ENCODE assay signal across 9 mouse cellular contexts in genomic region chr13:112998427-112999201, GRCm38 (mm10). TPM values are rescaled to one million over a fixed set of nuclear protein-coding genes. Genes with fewer than 3 reads are reported as not detected.
DNase-seq lines count a peak whose midpoint lies in the region; ATAC-seq and TF ChIP-seq lines count a peak whose summit lies in the region.
"Had no signal": no experiment of that assay in that cellular context is flagged by ENCODE, and none has a peak within 500 bp of the region (broad histone marks: within the 10 kb centered on the region; RNA-seq: fewer than 3 reads in every experiment).

No protein-coding gene starts in this region.

- H3K4me2 ChIP-seq in heart, embryonic 15.5 days: peak overlapping the region; percentile 93
- peak overlapping the region; percentile 92 for H3K4me2 ChIP-seq in stomach, embryonic 16.5 days (ENCODE audit: low read depth, low read length)

- H3K9ac ChIP-seq in heart, embryonic 15.5 days: peak overlapping the region; percentile 49
- H3K9ac ChIP-seq in stomach, embryonic 16.5 days (ENCODE audit: low read length): peak overlapping the region; percentile 67

- peaks cover 75% of the 10 kb centered on the region for H3K27me3 ChIP-seq in heart, embryonic 15.5 days
- H3K27me3 ChIP-seq in midbrain, embryonic 10.5 days (ENCODE audit: low read depth, poor library complexity, severe bottlenecking): peaks cover 89% of the 10 kb centered on the region
- H3K27me3 ChIP-seq in stomach, embryonic 16.5 days (ENCODE audit: control insufficient read depth, insufficient read depth, low read length): peaks cover 51% of the 10 kb centered on the region

- WGBS in heart, embryonic 15.5 days: under 1% methylated on average over 46 of the region's 46 CpGs
- under 1% methylated on average over 46 of the region's 46 CpGs for WGBS in midbrain, embryonic 10.5 days
- under 1% methylated on average over 46 of the region's 46 CpGs for WGBS in stomach, embryonic 16.5 days

- TF ChIP-seq POLR2A in brain, embryonic 14.5 days (IDR thresholded peaks at IDR 0.05; ENCODE audit: borderline replicate concordance, extremely low read depth, insufficient read depth, insufficient read length, poor library complexity, severe bottlenecking): no peak

- H3K36me3 ChIP-seq in heart, embryonic 15.5 days: no peaks in the 10 kb centered on the region
- no peaks in the 10 kb centered on the region for H3K36me3 ChIP-seq in midbrain, embryonic 10.5 days
- no peaks in the 10 kb centered on the region for H3K36me3 ChIP-seq in stomach, embryonic 16.5 days (ENCODE audit: control insufficient read depth, insufficient read depth, low read length)
- H3K36me3 ChIP-seq: G1E had no signal

- H3K27ac ChIP-seq in heart, embryonic 15.5 days: no peak overlapping the region
- H3K27ac ChIP-seq in midbrain, embryonic 10.5 days (replicated peaks): no peak overlapping the region
- H3K27ac ChIP-seq in stomach, embryonic 16.5 days (ENCODE audit: low read length): peak overlapping the region; percentile 43

- DNase-seq in cerebellum, postnatal 10 days: peak; percentile 38 to 42
- DNase-seq in cerebellum, adult 9-10 months: no peak
- DNase-seq in 3T3-L1 (ENCODE audit: low read depth, low spot score): peak; percentile 70
- DNase-seq in brain, embryonic 14.5 days (ENCODE audit: low read depth): peak; percentile 71
- peak; percentile 40 to 49 for DNase-seq in left cerebral cortex, adult 8-10 months (ENCODE audit: low spot score in 2 of 2)
- peak; percentile 66 for DNase-seq in midbrain, embryonic 10.5 days (ENCODE audit: low spot score)

- H3K9me3 ChIP-seq in heart, embryonic 15.5 days (replicated peaks): no peaks in the 10 kb centered on the region
- no peaks in the 10 kb centered on the region for H3K9me3 ChIP-seq in midbrain, embryonic 10.5 days (replicated peaks)
- H3K9me3 ChIP-seq in stomach, embryonic 16.5 days (replicated peaks; ENCODE audit: control insufficient read depth, low read length): no peaks in the 10 kb centered on the region

- peak overlapping the region; percentile 50 for H3K4me3 ChIP-seq in heart, embryonic 15.5 days
- peak overlapping the region; percentile 63 for H3K4me3 ChIP-seq in midbrain, embryonic 10.5 days
- peak overlapping the region; percentile 52 for H3K4me3 ChIP-seq in stomach, embryonic 16.5 days (replicated peaks; ENCODE audit: low read length)

- TF ChIP-seq CTCF in brain, embryonic 14.5 days (IDR thresholded peaks at IDR 0.05; ENCODE audit: borderline replicate concordance, extremely low read depth, insufficient read depth, insufficient read length): no peak

- peaks cover 18% of the 10 kb centered on the region for H3K4me1 ChIP-seq in heart, embryonic 15.5 days (replicated peaks)
- peaks cover 20% of the 10 kb centered on the region for H3K4me1 ChIP-seq in midbrain, embryonic 10.5 days
- H3K4me1 ChIP-seq in stomach, embryonic 16.5 days (ENCODE audit: control insufficient read depth, insufficient read depth, low read length): peaks cover 10% of the 10 kb centered on the region

- ATAC-seq in heart, embryonic 15.5 days (replicated peaks; ENCODE audit: insufficient number of reproducible peaks, insufficient read depth, low FRiP score, low read depth): peak; percentile 38; the same call in 1 of the 2 replicates
- 0 out of 2 replicates have a peak, but pooled peaks have one; percentile 12 for ATAC-seq in stomach, embryonic 16.5 days (ENCODE audit: insufficient read depth, low FRiP score)

RNA-seq across cellular contexts. Expression of gene Mcidas, which starts 5.0 kb away (rescaled TPM):
- polyA plus RNA-seq in brain, embryonic 14.5 days (2012; rRNA removed): 0.85 and 1.1 TPM in 2 replicates
- 0.21 and 0.77 TPM in 2 replicates for polyA plus RNA-seq in heart, embryonic 15.5 days (2015; fragmentation: Nextera tagmentation; extraction: Ambion mirVana)
- total RNA-seq in left cerebral cortex, adult 8-10 months (2022): 1 to 10 TPM in 1 of 4 experiments, under 1 TPM in 3; 0.74 to 1.3 (median 0.86) TPM
- polyA plus RNA-seq in midbrain, embryonic 10.5 days (2016; fragmentation: Nextera tagmentation; extraction: Ambion mirVana): 0.25 TPM in 1 of 2 replicates, not detected in the other
- polyA plus RNA-seq in stomach, embryonic 16.5 days (2015; fragmentation: Nextera tagmentation; extraction: Ambion mirVana): 0.21 and 0.30 TPM in 2 replicates
- polyA plus RNA-seq: G1E had no signal

RNA-seq across cellular contexts. Expression of gene Ccno, which starts 11.0 kb away (rescaled TPM):
- polyA plus RNA-seq in brain, embryonic 14.5 days (2012; rRNA removed): 3.0 and 3.8 TPM in 2 replicates
- polyA plus RNA-seq in heart, embryonic 15.5 days (2015; fragmentation: Nextera tagmentation; extraction: Ambion mirVana): 0.78 and 1.4 TPM in 2 replicates
- total RNA-seq in left cerebral cortex, adult 8-10 months (2022): 1 to 10 TPM; 1.8 to 3.6 (median 3.1) TPM
- polyA plus RNA-seq in midbrain, embryonic 10.5 days (2016; fragmentation: Nextera tagmentation; extraction: Ambion mirVana): 0.21 and 0.79 TPM in 2 replicates
- 0.63 and 0.97 TPM in 2 replicates for polyA plus RNA-seq in stomach, embryonic 16.5 days (2015; fragmentation: Nextera tagmentation; extraction: Ambion mirVana)
- polyA plus RNA-seq: G1E had no signal

RNA-seq across cellular contexts. Expression of gene Cdc20b, which starts 36.3 kb away (rescaled TPM):
- 0.86 and 1.1 TPM in 2 replicates for polyA plus RNA-seq in brain, embryonic 14.5 days (2012; rRNA removed)
- 0.14 and 0.79 TPM in 2 replicates for polyA plus RNA-seq in heart, embryonic 15.5 days (2015; fragmentation: Nextera tagmentation; extraction: Ambion mirVana)
- total RNA-seq in left cerebral cortex, adult 8-10 months (2022): not detected
- 0.17 TPM in 1 of 2 replicates, not detected in the other for polyA plus RNA-seq in midbrain, embryonic 10.5 days (2016; fragmentation: Nextera tagmentation; extraction: Ambion mirVana)
- polyA plus RNA-seq in stomach, embryonic 16.5 days (2015; fragmentation: Nextera tagmentation; extraction: Ambion mirVana): 0.08 TPM in 1 of 2 replicates, not detected in the other
- total RNA-seq: G1E had no signal
- polyA plus RNA-seq: G1E had no signal

RNA-seq across cellular contexts. Expression of gene Gpx8, which starts 47.6 kb away (rescaled TPM):
- polyA plus RNA-seq in brain, embryonic 14.5 days (2012; rRNA removed): 25.5 and 30.1 TPM in 2 replicates
- 115 and 118 TPM in 2 replicates for polyA plus RNA-seq in heart, embryonic 15.5 days (2015; fragmentation: Nextera tagmentation; extraction: Ambion mirVana)
- total RNA-seq in left cerebral cortex, adult 8-10 months (2022): 1 to 10 TPM; 4.3 to 8.4 (median 6.3) TPM
- 104 and 109 TPM in 2 replicates for polyA plus RNA-seq in midbrain, embryonic 10.5 days (2016; fragmentation: Nextera tagmentation; extraction: Ambion mirVana)
- polyA plus RNA-seq in stomach, embryonic 16.5 days (2015; fragmentation: Nextera tagmentation; extraction: Ambion mirVana): 143 and 156 TPM in 2 replicates
- polyA plus RNA-seq: G1E had no signal
